Mouse (Mus musculus) 3T3-L1 (cell line): ENCODE results near the gene Atf6b.

Source experiments
- DNase-seq: peaks from one replicate; pipeline ENCODE4 v3.0.0-alpha.2; 2015; ENCODE audit warnings: low read depth, low spot score

Gene Atf6b

GRCm38 (mm10) chr17:34627093-34627942 is 19.6 kb upstream of the Atf6b start:
- DNase-seq: peak; percentile 91

- peak; percentile 45 for DNase-seq
Measured at GRCm38 (mm10) chr17:34627943-34628643, 18.9 kb upstream of the Atf6b start, which contains the start of gene Ppt2. TSS of gene Ppt2 (minus strand) at chr17:34628510.

- DNase-seq: no peak
Measured at GRCm38 (mm10) chr17:34628644-34628967, 18.3 kb upstream of the Atf6b start.

- no peak for DNase-seq
Measured at GRCm38 (mm10) chr17:34629221-34629751, 17.7 kb upstream of the Atf6b start, which contains the start of gene Prrt1. TSS of gene Prrt1 (plus strand) at chr17:34629533.

- DNase-seq: no peak
Measured at GRCm38 (mm10) chr17:34629796-34630603, 16.9 kb upstream of the Atf6b start.

- no peak for DNase-seq
Measured at GRCm38 (mm10) chr17:34630761-34631301, 16.1 kb upstream of the Atf6b start.

- no peak for DNase-seq
Measured at GRCm38 (mm10) chr17:34631647-34632046, 15.3 kb upstream of the Atf6b start.

- no peak for DNase-seq
Measured at GRCm38 (mm10) chr17:34632261-34632691, 14.7 kb upstream of the Atf6b start.

GRCm38 (mm10) chr17:34635671-34636070 is 11.3 kb upstream of the Atf6b start:
- DNase-seq: peak; percentile 71

- DNase-seq: no peak
Measured at GRCm38 (mm10) chr17:34637459-34637858, 9.5 kb upstream of the Atf6b start.

GRCm38 (mm10) chr17:34639461-34640255 is 7.3 kb upstream of the Atf6b start:
- DNase-seq: peak; percentile 46

GRCm38 (mm10) chr17:34640778-34641601 is 6.0 kb upstream of the Atf6b start:
- DNase-seq: peak; percentile 95

GRCm38 (mm10) chr17:34641945-34642344 is 5.0 kb upstream of the Atf6b start:
- no peak for DNase-seq

- DNase-seq: no peak
Measured at GRCm38 (mm10) chr17:34643379-34643778, 3.6 kb upstream of the Atf6b start.

- peak; percentile 69 for DNase-seq
Measured at GRCm38 (mm10) chr17:34643944-34644343, 3.0 kb upstream of the Atf6b start.

- peak; percentile 99 for DNase-seq
Measured at GRCm38 (mm10) chr17:34644608-34645007, 2.3 kb upstream of the Atf6b start, which contains the start of gene Fkbpl. TSS of gene Fkbpl (plus strand) at chr17:34644764.

GRCm38 (mm10) chr17:34645256-34645829 is 1.6 kb upstream of the Atf6b start:
- peak; percentile 59 for DNase-seq

- DNase-seq: no peak
Measured at GRCm38 (mm10) chr17:34645831-34646511, 975 bp upstream of the Atf6b start.
